Mouse (Mus musculus) midbrain, embryonic 14.5 days (tissue): Measurements from ENCODE around the gene Mia. TPM values are rescaled to one million over a fixed set of nuclear protein-coding genes. Genes with fewer than 3 reads are reported as not detected.
A peak's percentile ranks its signal among the peaks of the same experiment; 100 is the strongest.

Source experiments
- ATAC-seq: fragments of 200-750 bp; cut with Nextera tagmentation; 2 replicates; pipeline ENCODE4 v1.8.0; 2017; ENCODE audit warnings: moderate number of reproducible peaks, moderate library complexity; ENCODE audit not compliant: low FRiP score, low TSS enrichment
- DNase-seq: peaks from one replicate; pipeline ENCODE4 v3.0.0-alpha.2; 2015
- H3K27ac ChIP-seq: fragments of 300-500 bp; sonication (generic); replicated peaks from 2 replicates; pipeline ENCODE4 v1.5.1; 2014; ENCODE audit warnings: mild to moderate bottlenecking, low read depth, low read length, moderate library complexity
- H3K27me3 ChIP-seq: fragments of 300-500 bp; sonication (generic); 2 replicates; pipeline ENCODE4 v1.6.1; 2014; ENCODE audit warnings: low read length, control low read depth, mixed read lengths; ENCODE audit not compliant: control insufficient read depth, insufficient read depth
- H3K36me3 ChIP-seq: fragments of 300-500 bp; sonication (generic); 2 replicates; pipeline ENCODE4 v1.6.1; 2014; ENCODE audit warnings: low read length, control low read depth; ENCODE audit not compliant: control insufficient read depth, insufficient read depth
- H3K4me1 ChIP-seq: fragments of 300-500 bp; sonication (generic); 2 replicates; pipeline ENCODE4 v1.6.1; 2014; ENCODE audit warnings: mild to moderate bottlenecking, antibody characterized with exemption, low read length, control low read depth; ENCODE audit not compliant: control insufficient read depth, insufficient read depth
- H3K4me2 ChIP-seq: fragments of 300-500 bp; sonication (generic); 2 replicates; pipeline ENCODE4 v1.6.1; 2014; ENCODE audit warnings: mild to moderate bottlenecking, low read length, moderate library complexity
- H3K4me3 ChIP-seq: fragments of 300-500 bp; sonication (generic); replicated peaks from 2 replicates; pipeline ENCODE4 v1.5.1; 2014; ENCODE audit warnings: low read depth, low read length
- H3K9ac ChIP-seq: fragments of 300-500 bp; sonication (generic); replicated peaks from 2 replicates; pipeline ENCODE4 v1.6.1; 2014; ENCODE audit warnings: mild to moderate bottlenecking, low read length, moderate library complexity
- H3K9me3 ChIP-seq: fragments of 300-500 bp; sonication (generic); 2 replicates; pipeline ENCODE4 v1.6.1; 2016; ENCODE audit warnings: low read length, control low read depth, mixed read lengths; ENCODE audit not compliant: control insufficient read depth
- WGBS: fragments of 180-500 bp; shearing (Covaris S2); extraction: QIAGEN DNeasy Blood & Tissue Kit; methylation state at CpG from one replicate; pipeline ENCODE4 v1.1.7; 2014; 5-methylcytosine and 5-hydroxymethylcytosine counted together
- polyA plus RNA-seq: library from polyadenylated mRNA; unstranded; fragments of >200 nt; fragmentation: Nextera tagmentation; extraction: Ambion mirVana; gene quantifications from 2 replicates; pipeline ENCODE4 v1.2.1, GENCODE M21; 2014

Mia gene
- polyA plus RNA-seq, 1 experiment from 2014 or later, result 6.8 TPM

- DNase-seq, result no peak
- H3K27me3 ChIP-seq, result no peaks in the 10 kb centered on the region
- H3K27ac ChIP-seq, result no peak overlapping the region
- no peak for ATAC-seq
- H3K4me3 ChIP-seq, result no peak overlapping the region
- no peaks in the 10 kb centered on the region for H3K9me3 ChIP-seq
- WGBS, result 93% methylated on average over 3 of the region's 3 CpGs
- no peak overlapping the region for H3K9ac ChIP-seq
- H3K36me3 ChIP-seq, result peaks cover 59% of the 10 kb centered on the region
- 0 out of 2 replicates have a peak overlapping the region, but pooled peaks have one; percentile 6 for H3K4me2 ChIP-seq
- H3K4me1 ChIP-seq, result peaks cover 47% of the 10 kb centered on the region
These were observed 20.0 kb downstream of the Mia start for GRCm38 (mm10) chr7:27160921-27161320.

- DNase-seq (peak; percentile 91), ATAC-seq (peak; percentile 91)
- H3K36me3 ChIP-seq, result peaks cover 55% of the 10 kb centered on the region
- H3K4me2 ChIP-seq, result peak overlapping the region; percentile 17; the same call in 1 of the 2 replicates
- H3K27me3 ChIP-seq, result no peaks in the 10 kb centered on the region
- H3K9ac ChIP-seq, result no peak overlapping the region
- no peaks in the 10 kb centered on the region for H3K9me3 ChIP-seq
- peak overlapping the region; percentile 52; the same call in 1 of the 2 replicates for H3K27ac ChIP-seq
- H3K4me1 ChIP-seq, result peaks cover 40% of the 10 kb centered on the region
- 15% methylated on average over 8 of the region's 8 CpGs for WGBS
- no peak overlapping the region for H3K4me3 ChIP-seq
These were observed 21.1 kb downstream of the Mia start for GRCm38 (mm10) chr7:27159882-27160281.

- no peak overlapping the region for H3K4me2 ChIP-seq
- DNase-seq (no peak), ATAC-seq (no peak)
- no peaks in the 10 kb centered on the region for H3K9me3 ChIP-seq
- H3K4me3 ChIP-seq, result no peak overlapping the region
- peaks cover 33% of the 10 kb centered on the region for H3K4me1 ChIP-seq
- H3K27ac ChIP-seq, result no peak overlapping the region
- peaks cover 49% of the 10 kb centered on the region for H3K36me3 ChIP-seq
- 95% methylated on average over 6 of the region's 6 CpGs for WGBS
- H3K27me3 ChIP-seq, result no peaks in the 10 kb centered on the region
- no peak overlapping the region for H3K9ac ChIP-seq
These were observed 21.7 kb downstream of the Mia start for GRCm38 (mm10) chr7:27159256-27159655.

- no peaks in the 10 kb centered on the region for H3K27me3 ChIP-seq
- H3K27ac ChIP-seq, result no peak overlapping the region
- peaks cover 22% of the 10 kb centered on the region for H3K4me1 ChIP-seq
- no peak overlapping the region for H3K4me2 ChIP-seq
- DNase-seq (no peak), ATAC-seq (no peak)
- no peaks in the 10 kb centered on the region for H3K9me3 ChIP-seq
- no peak overlapping the region for H3K9ac ChIP-seq
- 93% methylated on average over 9 of the region's 9 CpGs for WGBS
- peaks cover 40% of the 10 kb centered on the region for H3K36me3 ChIP-seq
- H3K4me3 ChIP-seq, result no peak overlapping the region
These were observed 22.8 kb downstream of the Mia start for GRCm38 (mm10) chr7:27158171-27158570.

GRCm38 (mm10) chr7:27156005-27156404, 25.0 kb downstream of the Mia start:
- H3K4me2 ChIP-seq, result no peak overlapping the region
- no peak overlapping the region for H3K27ac ChIP-seq
- no peak for ATAC-seq
- no peak for DNase-seq
- no peaks in the 10 kb centered on the region for H3K9me3 ChIP-seq
- H3K36me3 ChIP-seq, result peaks cover 30% of the 10 kb centered on the region
- H3K9ac ChIP-seq, result no peak overlapping the region
- no peak overlapping the region for H3K4me3 ChIP-seq
- WGBS, result 79% methylated on average over 13 of the region's 13 CpGs
- H3K27me3 ChIP-seq, result no peaks in the 10 kb centered on the region
- peaks cover 11% of the 10 kb centered on the region for H3K4me1 ChIP-seq

- no peak within 1 kb of the TSS for H3K4me2 ChIP-seq
- H3K9me3 ChIP-seq, result no peaks in the 10 kb centered on the region
- H3K27me3 ChIP-seq, result no peaks in the 10 kb centered on the region
- H3K36me3 ChIP-seq, result peaks cover 12% of the 10 kb centered on the region
- H3K9ac ChIP-seq, result no peak within 1 kb of the TSS
- H3K4me3 ChIP-seq, result no peak within 1 kb of the TSS
- 83% methylated on average over 10 of the region's 10 CpGs for WGBS
- no peak within 1 kb of the TSS for H3K27ac ChIP-seq
- ATAC-seq (no peak), DNase-seq (no peak)
- no peaks in the 10 kb centered on the region for H3K4me1 ChIP-seq
These were observed 27.7 kb downstream of the Mia start, which contains the start of gene Cyp2t4 for GRCm38 (mm10) chr7:27153205-27153764. TSS of gene Cyp2t4 (plus strand) at chr7:27153714.

- 55% methylated on average over 8 of the region's 8 CpGs for WGBS
- no peak overlapping the region for H3K27ac ChIP-seq
- H3K4me1 ChIP-seq, result no peaks in the 10 kb centered on the region
- H3K9me3 ChIP-seq, result no peaks in the 10 kb centered on the region
- DNase-seq, result no peak
- no peak overlapping the region for H3K4me3 ChIP-seq
- no peak for ATAC-seq
- H3K9ac ChIP-seq, result no peak overlapping the region
- H3K36me3 ChIP-seq, result no peaks in the 10 kb centered on the region
- H3K4me2 ChIP-seq, result no peak overlapping the region
- no peaks in the 10 kb centered on the region for H3K27me3 ChIP-seq
These were observed 44.5 kb downstream of the Mia start for GRCm38 (mm10) chr7:27136410-27136996.

GRCm38 (mm10) chr7:27133757-27134156, 47.2 kb downstream of the Mia start:
- ATAC-seq, result no peak
- no peak overlapping the region for H3K9ac ChIP-seq
- H3K9me3 ChIP-seq, result no peaks in the 10 kb centered on the region
- DNase-seq, result no peak
- 87% methylated on average over 4 of the region's 4 CpGs for WGBS
- no peak overlapping the region for H3K4me3 ChIP-seq
- H3K4me1 ChIP-seq, result no peaks in the 10 kb centered on the region
- no peaks in the 10 kb centered on the region for H3K27me3 ChIP-seq
- no peak overlapping the region for H3K4me2 ChIP-seq
- no peak overlapping the region for H3K27ac ChIP-seq
- no peaks in the 10 kb centered on the region for H3K36me3 ChIP-seq

GRCm38 (mm10) chr7:27133156-27133555, 47.8 kb downstream of the Mia start:
- no peak for ATAC-seq

More at GRCm38 (mm10) chr7:27133156-27133555, 47.8 kb downstream of the Mia start:
- 72% methylated on average over 12 of the region's 12 CpGs for WGBS
- no peak for DNase-seq
- Histone ChIP-seq H3K4me2 (no peak overlapping the region), H3K36me3 (no peaks in the 10 kb centered on the region), H3K27ac (no peak overlapping the region), H3K27me3 (no peaks in the 10 kb centered on the region), H3K4me3 (no peak overlapping the region), H3K9me3 (no peaks in the 10 kb centered on the region), H3K4me1 (no peaks in the 10 kb centered on the region), H3K9ac (no peak overlapping the region)
